ENCODE assay signal across 11 mouse cellular contexts in the genomic region with DNA sequence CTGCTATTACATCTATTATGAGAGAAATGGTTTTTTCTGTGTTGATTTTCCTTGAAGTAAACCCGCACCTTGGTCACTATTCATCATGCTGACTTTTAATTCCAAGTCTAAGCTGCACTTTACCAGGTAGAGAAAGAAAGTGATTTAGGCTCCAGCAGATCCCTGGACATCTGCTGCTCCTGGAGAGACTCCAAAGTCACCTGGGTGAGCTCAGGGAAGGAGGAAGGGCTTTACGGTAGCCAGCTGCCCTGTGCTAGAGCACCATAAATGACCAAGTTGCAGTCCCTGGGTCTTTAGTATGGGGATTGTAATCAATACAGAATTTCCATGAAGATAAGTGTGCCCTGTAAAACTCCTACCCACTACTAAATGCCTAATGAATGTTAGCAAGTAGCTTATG.
DNase-seq lines count a peak whose midpoint lies in the region.
"Had no signal": no experiment of that assay in that cellular context is flagged by ENCODE, and none has a peak within 500 bp of the region (broad histone marks: within the 10 kb centered on the region; RNA-seq: fewer than 3 reads in every experiment).

No protein-coding gene starts in this region.

- DNase-seq in cerebellum, adult 9-11 months = peak; percentile 5
- DNase-seq in cerebellum, postnatal 4 days (ENCODE audit: low spot score in 2 of 2) = no peak
- peak; percentile 42 to 67 for DNase-seq in cerebellum, postnatal 14 days
- DNase-seq in cerebellum, adult 11-12 months = no peak
- peak; percentile 23 to 37 for DNase-seq in cerebellum, postnatal 36 days
- DNase-seq in cerebellum, adult 9-10 months = no peak
- DNase-seq: adrenal gland, adult 2 months; adrenal gland, postnatal 10 days; adrenal gland, postnatal 25 days; embryo, embryonic 11 days; gastrocnemius, adult 2 months had no signal

Comparison
In these comparisons a context has a peak if more than half of its experiments do, and no peak if none do; other contexts are left out.
1. DNase-seq: peak in cerebellum, adult 9-11 months (single experiment), cerebellum, postnatal 14 days (2 of 2) and cerebellum, postnatal 36 days (2 of 2); none in cerebellum, postnatal 4 days (0 of 2), cerebellum, adult 11-12 months (single experiment) and cerebellum, adult 9-10 months (single experiment).